Mouse (Mus musculus) CD4-positive, CD25-positive, alpha-beta regulatory T cell, adult 9 weeks (primary cell): ENCODE measurements around the gene Zfp607b. TPM values are rescaled to one million over a fixed set of nuclear protein-coding genes. Genes with fewer than 3 reads are reported as not detected.

Experiments
- polyA plus RNA-seq: library from polyadenylated mRNA; unstranded; fragments of 100-300 nt; shearing (Covaris generic); gene quantifications from one replicate; pipeline ENCODE4 v1.2.1, GENCODE M21; 2017

Zfp607b gene
- polyA plus RNA-seq, result 8.0 TPM

DNA sequence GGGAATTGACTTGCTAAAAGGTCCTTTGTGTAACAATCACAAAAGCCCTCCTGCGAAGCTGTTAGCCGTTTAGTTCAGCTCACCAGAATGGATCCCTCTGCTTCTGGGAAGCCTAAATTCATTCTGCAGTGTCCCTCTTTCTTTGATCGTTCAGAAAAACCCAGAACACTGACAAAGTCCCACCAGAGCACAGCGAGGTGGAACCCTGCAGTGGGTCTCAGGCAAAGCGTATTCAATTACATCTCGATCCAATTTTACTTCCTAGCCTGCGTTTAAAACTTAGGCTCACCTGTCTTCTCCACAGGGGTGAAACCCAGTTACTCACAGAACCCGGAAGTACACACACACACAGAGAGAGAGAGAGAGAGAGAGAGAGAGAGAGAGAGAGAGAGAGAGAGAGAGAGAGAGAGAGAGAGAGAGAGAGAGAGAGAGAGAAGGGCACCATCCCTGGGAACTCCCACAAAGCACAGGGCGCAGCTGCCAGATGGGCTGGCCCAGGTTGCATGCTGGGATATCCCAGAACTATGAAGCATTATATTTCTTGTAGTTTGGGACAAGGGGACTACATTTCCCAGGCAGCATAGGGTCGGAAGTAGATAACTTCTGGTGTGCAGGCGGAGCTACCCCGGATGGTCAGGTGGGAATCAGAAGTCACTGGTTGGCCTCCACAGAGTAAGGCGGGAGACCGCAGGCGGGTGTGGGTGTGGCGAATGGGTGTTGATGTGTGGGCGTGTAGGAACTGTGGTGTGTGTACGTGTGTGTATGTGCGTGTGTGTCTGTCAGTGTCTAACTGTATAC, at the start of gene Zfp607b:
TSS of gene Zfp607b (plus strand) at position 526 of the 798 bp plus-strand sequence.

GRCm38 (mm10) chr7:27653681-27654437, 35.3 kb upstream of the Zfp607b start, which contains the start of gene Ttc9b:
Gene Ttc9b (plus strand): TSS chr7:27653915.

DNA sequence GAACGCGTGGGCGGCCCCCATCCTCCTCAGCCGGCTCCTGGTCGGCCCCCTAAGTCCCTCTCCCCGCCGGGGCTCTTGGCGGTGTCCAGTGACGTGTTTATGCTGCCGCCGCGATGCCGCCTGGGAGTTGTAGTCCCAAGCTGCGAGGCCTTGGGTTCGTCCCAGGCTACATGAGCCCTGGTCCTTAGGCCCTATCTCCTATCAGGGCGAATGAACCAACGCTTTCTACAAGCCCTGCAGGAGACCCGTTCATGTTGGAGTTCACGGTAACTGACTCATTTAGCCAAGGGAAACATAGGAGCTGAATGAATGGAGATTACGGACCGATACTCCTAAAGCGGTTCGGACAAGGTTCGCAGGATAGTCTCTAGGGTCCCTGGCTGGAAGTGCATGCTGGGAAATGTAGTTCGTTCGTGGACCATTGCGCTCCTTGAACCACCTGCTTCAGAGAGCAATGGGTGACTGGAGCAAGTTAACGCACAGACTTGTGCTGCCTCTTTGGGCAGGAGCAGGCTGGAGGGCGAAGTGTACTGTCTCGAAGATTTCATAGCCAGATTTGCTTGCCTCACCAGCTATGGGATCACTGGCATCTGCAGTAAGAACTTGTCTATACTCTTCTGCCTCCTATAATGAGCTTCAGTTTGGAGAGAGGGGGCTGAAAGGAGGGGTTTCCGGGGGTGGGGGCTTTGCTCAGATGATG, 14.5 kb upstream of the Zfp607b start, which contains the start of gene Map3k10:
TSS of gene Map3k10 (minus strand) at position 77 of the 700 bp plus-strand sequence.

GRCm38 (mm10) chr7:27731281-27731883, 42.2 kb downstream of the Zfp607b start, which contains the start of gene Zfp60:
Gene Zfp60 (plus strand): TSS chr7:27731389.

Other genes with a start within 250 kb of the Zfp607b start
- 0.33 TPM for gene Sptbn4, start 241.7 kb upstream of the Zfp607b start, polyA plus RNA-seq
- 16.2 TPM for gene Blvrb, start 241.4 kb upstream of the Zfp607b start, polyA plus RNA-seq
- 61.8 TPM for gene Sertad3, start 215.6 kb upstream of the Zfp607b start, polyA plus RNA-seq
- 95.7 TPM for gene Sertad1, start 202.4 kb upstream of the Zfp607b start, polyA plus RNA-seq
- 0.61 TPM for gene Prx, start 190.0 kb upstream of the Zfp607b start, polyA plus RNA-seq
- gene Hipk4, start 166.1 kb upstream of the Zfp607b start, polyA plus RNA-seq, result 0.12 TPM
- gene Pld3, start 136.1 kb upstream of the Zfp607b start, polyA plus RNA-seq, result 194 TPM
- gene 2310022A10Rik, start 136.1 kb upstream of the Zfp607b start, polyA plus RNA-seq, result 32.6 TPM
- gene Akt2, start 97.8 kb upstream of the Zfp607b start, polyA plus RNA-seq, result 96.3 TPM
- not detected for gene Ttc9b, start 35.4 kb upstream of the Zfp607b start, polyA plus RNA-seq
- 1.7 TPM for gene Map3k10, start 14.7 kb upstream of the Zfp607b start, polyA plus RNA-seq
- gene Zfp60, start 42.0 kb downstream of the Zfp607b start, polyA plus RNA-seq, result 23.6 TPM
- 4.7 TPM for gene Zfp626, start 117.9 kb downstream of the Zfp607b start, polyA plus RNA-seq
- 12.8 TPM for gene Zfp59, start 149.3 kb downstream of the Zfp607b start, polyA plus RNA-seq
- 13.0 TPM for gene Zfp607a, start 168.2 kb downstream of the Zfp607b start, polyA plus RNA-seq
- 10.8 TPM for gene Zfp974, start 240.1 kb downstream of the Zfp607b start, polyA plus RNA-seq